Mouse (Mus musculus): Measurements from ENCODE around the gene Tbc1d22a. TPM values are rescaled to one million over a fixed set of nuclear protein-coding genes. Genes with fewer than 3 reads are reported as not detected.
"Not testable (repeated sequence)": the region's sequence is repeated elsewhere in the genome, so short reads cannot be mapped to it uniquely, and the experiment has no call there.

Gene Tbc1d22a
- total and polyA plus RNA-seq, 2 experiments from 2014 or later = 9.7 to 31.4 TPM

GRCm38 (mm10) chr15:86219534-86220228, 5.4 kb downstream of the Tbc1d22a start:
- WGBS = 66% methylated on average over 7 of the region's 7 CpGs
- no peak overlapping the region for H3K4me2 ChIP-seq (ENCODE audit: low read depth, low read length)
- peaks cover 8% of the 10 kb centered on the region for H3K4me1 ChIP-seq (ENCODE audit: control insufficient read depth, insufficient read depth)
- no peak overlapping the region for H3K27ac ChIP-seq (ENCODE audit: low read depth)
- H3K4me3 ChIP-seq (ENCODE audit: low read depth, low read length) = no peak overlapping the region
- H3K9me3 ChIP-seq (replicated peaks; ENCODE audit: control insufficient read depth, low read length) = no peaks in the 10 kb centered on the region
- ATAC-seq (ENCODE audit: insufficient read depth, low read depth) (no peak), DNase-seq (ENCODE audit: low spot score) (no peak)
- no peaks in the 10 kb centered on the region for H3K36me3 ChIP-seq (replicated peaks; ENCODE audit: control insufficient read depth, insufficient read depth, low read length)
- TF ChIP-seq CTCF (IDR thresholded peaks at IDR 0.05; ENCODE audit: low read depth) (no peak), EP300 (IDR thresholded peaks at IDR 0.05; ENCODE audit: low read depth) (no peak)
- no peaks in the 10 kb centered on the region for H3K27me3 ChIP-seq (ENCODE audit: control insufficient read depth, insufficient read depth, low read length)
- no peak overlapping the region for H3K9ac ChIP-seq (replicated peaks; ENCODE audit: low read depth, low read length)

DNA sequence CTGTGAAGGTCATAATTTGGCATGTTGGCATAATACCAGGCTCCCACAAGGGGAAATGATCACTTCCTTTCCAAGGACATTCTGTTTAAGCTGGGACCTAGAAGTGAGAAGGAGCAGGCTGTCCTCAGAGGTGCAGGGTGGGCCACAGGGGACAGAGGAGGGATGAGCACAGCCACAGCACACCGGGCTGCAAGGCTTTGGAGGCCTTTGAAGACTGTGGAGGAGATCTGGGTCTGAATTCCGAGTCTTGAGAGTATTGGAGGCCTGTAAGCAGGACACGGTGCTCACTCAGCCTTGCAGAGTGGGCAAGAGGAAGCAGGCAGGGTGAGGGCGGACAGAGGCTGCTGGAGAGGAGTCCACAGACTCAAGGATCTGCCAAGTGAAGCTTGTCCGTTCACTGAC, 6.0 kb downstream of the Tbc1d22a start:
- H3K4me3 ChIP-seq (ENCODE audit: low read depth, low read length) = no peak overlapping the region
- 0 out of 2 replicates have a peak overlapping the region, but pooled peaks have one; percentile 3 for H3K9ac ChIP-seq (replicated peaks; ENCODE audit: low read depth, low read length)
- ATAC-seq (ENCODE audit: insufficient read depth, low read depth) (no peak), DNase-seq (ENCODE audit: low spot score) (no peak)
- H3K27me3 ChIP-seq (ENCODE audit: control insufficient read depth, insufficient read depth, low read length) = no peaks in the 10 kb centered on the region
- H3K27ac ChIP-seq (ENCODE audit: low read depth) = no peak overlapping the region; the same call in 1 of the 2 replicates
- no peak overlapping the region for H3K4me2 ChIP-seq (ENCODE audit: low read depth, low read length)
- WGBS = 65% methylated on average over 5 of the region's 5 CpGs
- H3K9me3 ChIP-seq (replicated peaks; ENCODE audit: control insufficient read depth, low read length) = no peaks in the 10 kb centered on the region
- H3K36me3 ChIP-seq (replicated peaks; ENCODE audit: control insufficient read depth, insufficient read depth, low read length) = no peaks in the 10 kb centered on the region
- no peak for TF ChIP-seq CTCF (IDR thresholded peaks at IDR 0.05; ENCODE audit: low read depth)
- peaks cover 3% of the 10 kb centered on the region; the same call in 1 of the 2 replicates for H3K4me1 ChIP-seq (ENCODE audit: control insufficient read depth, insufficient read depth)

DNA sequence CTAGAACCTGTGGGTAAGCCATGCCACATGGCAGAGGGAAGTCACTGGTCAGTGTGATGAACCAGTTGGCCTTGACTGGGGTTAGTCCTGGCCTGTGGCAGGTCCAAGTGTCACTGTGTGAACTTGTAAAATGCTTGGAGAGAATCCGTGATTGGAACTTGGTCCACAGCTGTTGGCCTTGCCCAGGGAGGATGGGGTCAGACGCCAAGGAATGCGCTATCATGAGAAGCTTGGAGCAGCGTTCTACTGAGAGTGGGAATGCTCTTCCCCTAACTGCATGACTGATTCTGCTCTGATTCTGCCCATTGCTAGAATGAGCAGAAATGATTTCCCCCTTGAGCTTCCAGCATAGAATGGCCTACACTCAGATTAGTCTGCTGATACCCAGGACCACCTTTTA, 6.5 kb downstream of the Tbc1d22a start:
- TF ChIP-seq CTCF (IDR thresholded peaks at IDR 0.05; ENCODE audit: low read depth) = no peak
- no peak for TF ChIP-seq EP300 (IDR thresholded peaks at IDR 0.05; ENCODE audit: low read depth)
- no peaks in the 10 kb centered on the region; the same call in 1 of the 2 replicates for H3K4me1 ChIP-seq (ENCODE audit: control insufficient read depth, insufficient read depth)
- no peak overlapping the region for H3K4me3 ChIP-seq (ENCODE audit: low read depth, low read length)
- no peaks in the 10 kb centered on the region for H3K9me3 ChIP-seq (replicated peaks; ENCODE audit: control insufficient read depth, low read length)
- H3K36me3 ChIP-seq (replicated peaks; ENCODE audit: control insufficient read depth, insufficient read depth, low read length) = no peaks in the 10 kb centered on the region
- no peak overlapping the region; the same call in 1 of the 2 replicates for H3K27ac ChIP-seq (ENCODE audit: low read depth)
- 62% methylated on average over 4 of the region's 4 CpGs for WGBS
- no peak overlapping the region for H3K9ac ChIP-seq (replicated peaks; ENCODE audit: low read depth, low read length)
- ATAC-seq (ENCODE audit: insufficient read depth, low read depth) (no peak), DNase-seq (ENCODE audit: low spot score) (no peak)
- H3K27me3 ChIP-seq (ENCODE audit: control insufficient read depth, insufficient read depth, low read length) = no peaks in the 10 kb centered on the region
- H3K4me2 ChIP-seq (ENCODE audit: low read depth, low read length) = no peak overlapping the region

GRCm38 (mm10) chr15:86221369-86221768, 7.1 kb downstream of the Tbc1d22a start:
- WGBS = 76% methylated on average over 4 of the region's 4 CpGs
- Histone ChIP-seq H3K4me3 (ENCODE audit: low read depth, low read length) (no peak overlapping the region), H3K9me3 (replicated peaks; ENCODE audit: control insufficient read depth, low read length) (no peaks in the 10 kb centered on the region), H3K27me3 (ENCODE audit: control insufficient read depth, insufficient read depth, low read length) (no peaks in the 10 kb centered on the region), H3K9ac (replicated peaks; ENCODE audit: low read depth, low read length) (no peak overlapping the region), H3K36me3 (replicated peaks; ENCODE audit: control insufficient read depth, insufficient read depth, low read length) (no peaks in the 10 kb centered on the region), H3K27ac (ENCODE audit: low read depth) (no peak overlapping the region), H3K4me2 (ENCODE audit: low read depth, low read length) (no peak overlapping the region), H3K4me1 (ENCODE audit: control insufficient read depth, insufficient read depth) (no peaks in the 10 kb centered on the region; the same call in 1 of the 2 replicates)
- ATAC-seq (ENCODE audit: insufficient read depth, low read depth) (no peak), DNase-seq (ENCODE audit: low spot score) (no peak)
- TF ChIP-seq EP300 (IDR thresholded peaks at IDR 0.05; ENCODE audit: low read depth) (no peak), CTCF (IDR thresholded peaks at IDR 0.05; ENCODE audit: low read depth) (no peak)

DNA sequence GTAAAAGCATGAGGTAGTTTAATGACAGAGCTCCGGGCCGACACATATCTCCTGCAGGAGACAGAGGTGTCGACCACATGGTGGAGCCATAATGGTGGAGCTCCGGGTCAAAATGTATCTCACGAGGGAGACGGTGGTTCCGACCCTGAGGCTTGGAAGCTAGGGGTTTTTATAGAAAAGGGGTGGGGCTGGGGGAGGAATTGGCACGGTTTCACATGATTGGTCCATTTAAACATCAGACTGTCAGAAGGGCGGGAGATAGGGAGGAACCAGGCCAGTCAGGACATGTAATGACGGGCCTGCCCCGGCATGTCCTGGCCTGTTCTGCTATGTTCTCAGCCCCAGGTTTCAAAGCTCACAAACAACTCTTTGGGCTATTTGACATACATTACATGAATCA, 7.6 kb downstream of the Tbc1d22a start:
- 83% methylated on average over 11 of the region's 11 CpGs for WGBS
- H3K4me3 ChIP-seq (ENCODE audit: low read depth, low read length); H3K27me3 ChIP-seq (ENCODE audit: control insufficient read depth, insufficient read depth, low read length); DNase-seq (ENCODE audit: low spot score); H3K27ac ChIP-seq (ENCODE audit: low read depth); H3K9ac ChIP-seq (replicated peaks; ENCODE audit: low read depth, low read length); ATAC-seq (ENCODE audit: insufficient read depth, low read depth); H3K4me2 ChIP-seq (ENCODE audit: low read depth, low read length); H3K9me3 ChIP-seq (replicated peaks; ENCODE audit: control insufficient read depth, low read length); H3K36me3 ChIP-seq (replicated peaks; ENCODE audit: control insufficient read depth, insufficient read depth, low read length); H3K4me1 ChIP-seq (ENCODE audit: control insufficient read depth, insufficient read depth): not testable (repeated sequence)

Measured in heart, postnatal 0 days (tissue).